Mouse (Mus musculus) embryo, embryonic 11 days (tissue): ENCODE measurements at regions not wholly inside any gene's neighbourhood (a gene's known extent, or its start where the extent isn't known, plus 50 kb on each side); places are given as distances from the start of the nearest gene placed in this dataset.
"Not testable (repeated sequence)": the region's sequence is repeated elsewhere in the genome, so short reads cannot be mapped to it uniquely, and the experiment has no call there.

ENCODE experiments used
- DNase-seq: peaks from one replicate; pipeline ENCODE4 v3.0.0-alpha.2; 2015

GRCm38 (mm10) chr15:34027111-34027510 lies 330.6 kb downstream of the 9430069I07Rik start:
- not testable (repeated sequence) for DNase-seq

DNA sequence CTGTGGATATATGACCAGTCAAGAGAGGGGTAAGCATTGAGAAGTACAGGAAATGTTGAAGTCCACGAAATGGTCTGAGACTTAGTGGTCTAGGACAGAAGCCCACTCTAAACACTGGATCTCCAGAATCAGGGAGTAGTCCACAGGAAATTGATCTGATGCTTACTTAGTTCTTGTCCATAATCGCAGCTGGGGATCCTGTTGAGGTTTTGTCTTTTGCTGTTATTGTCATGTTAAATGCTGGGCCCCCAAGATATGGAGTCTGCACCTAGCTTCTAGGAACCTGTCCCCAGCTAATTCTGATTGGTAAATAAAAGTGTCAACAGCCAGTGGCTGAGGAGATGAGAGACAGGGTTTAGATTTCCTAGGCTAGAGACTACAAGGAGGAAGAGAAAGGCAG lies 332.3 kb downstream of the 9430069I07Rik start:
- no peak for DNase-seq

GRCm38 (mm10) chr15:34021857-34022256 lies 335.8 kb downstream of the 9430069I07Rik start:
- peak; percentile 76 for DNase-seq

DNA sequence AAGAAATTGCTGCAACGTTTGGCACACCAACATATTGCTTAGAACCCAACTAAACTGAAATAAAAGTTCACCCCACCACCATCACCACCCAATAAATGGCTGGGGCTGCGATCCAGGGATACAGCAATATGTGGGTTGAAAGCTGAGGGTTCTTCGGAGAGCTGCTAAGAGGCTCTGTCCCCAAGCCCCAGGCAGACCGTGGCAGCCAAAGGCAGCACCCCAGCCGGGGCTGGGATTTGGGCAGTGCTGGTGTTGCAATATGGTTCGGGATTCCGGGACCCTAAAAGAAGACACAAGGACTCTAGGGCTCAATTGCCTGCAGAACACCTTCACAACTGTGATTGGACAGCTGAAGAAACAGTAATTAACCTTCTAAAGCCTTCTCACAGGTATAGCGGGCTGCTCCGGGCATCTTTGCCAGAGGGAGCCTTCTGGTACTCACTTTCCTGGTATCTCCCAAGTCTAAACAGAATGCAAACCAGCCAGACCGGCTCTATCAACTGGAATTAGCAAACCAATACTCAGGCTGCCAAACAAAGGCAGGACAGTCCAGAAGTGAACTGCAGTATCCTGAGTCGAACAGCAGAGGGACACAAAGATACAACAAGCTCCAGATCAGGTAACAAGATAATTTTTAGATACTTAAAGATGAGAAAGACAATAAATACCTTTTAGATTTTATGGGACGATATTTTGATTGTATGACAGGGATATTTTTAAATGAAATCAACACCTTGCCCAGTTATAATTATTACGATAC lies 341.1 kb downstream of the 9430069I07Rik start:
- peak; percentile 57 for DNase-seq

DNA sequence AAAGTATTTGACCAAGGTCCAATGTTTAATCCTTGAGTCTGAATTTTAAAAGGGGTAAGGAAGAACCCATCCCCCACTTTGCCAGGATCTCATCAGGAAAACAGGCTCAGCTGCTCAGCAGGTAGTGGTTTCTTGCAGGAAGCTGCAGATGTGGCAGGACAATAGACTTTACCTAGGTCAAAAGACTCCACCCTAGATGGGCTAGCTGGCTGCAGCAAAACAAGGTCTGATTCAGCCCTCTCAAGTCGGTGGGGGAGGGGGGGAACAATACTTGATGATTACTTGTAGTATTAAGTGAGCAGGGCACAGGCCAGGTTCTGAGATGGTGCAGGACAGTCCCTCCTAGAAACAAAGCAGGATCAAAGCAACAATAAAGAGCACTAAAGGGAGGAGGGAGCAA lies 349.1 kb downstream of the 9430069I07Rik start:
- DNase-seq, result no peak

GRCm38 (mm10) chr15:33992383-33992782 lies 365.3 kb downstream of the 9430069I07Rik start:
- DNase-seq, result no peak

DNA sequence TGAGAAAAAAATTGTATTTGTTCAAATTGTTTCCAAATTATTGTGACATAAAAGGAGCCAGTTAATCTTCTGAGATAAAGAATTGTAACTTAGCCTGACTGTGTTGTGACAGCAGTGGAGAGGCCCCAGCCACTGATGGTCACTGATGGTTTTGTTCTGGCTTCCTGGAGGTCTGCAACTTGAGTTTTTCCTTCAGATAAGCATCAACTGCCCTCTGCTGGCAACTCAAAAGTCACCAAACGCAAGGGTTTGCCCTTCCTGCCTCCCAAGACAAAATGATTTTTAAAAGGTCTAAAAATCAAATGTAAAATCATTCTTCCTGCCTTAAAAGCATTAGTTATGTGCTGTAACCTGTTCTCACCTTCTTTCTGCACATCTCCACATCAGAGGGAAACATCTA lies 382.6 kb downstream of the 9430069I07Rik start:
- DNase-seq, result peak; percentile 49

- no peak for DNase-seq
These were observed 384.2 kb downstream of the 9430069I07Rik start for GRCm38 (mm10) chr15:33973466-33973865.

- no peak for DNase-seq
These were observed 388.3 kb downstream of the 9430069I07Rik start for GRCm38 (mm10) chr15:33969409-33969808.

GRCm38 (mm10) chr15:33935013-33935664 lies 422.5 kb downstream of the 9430069I07Rik start:
- no peak for DNase-seq

DNA sequence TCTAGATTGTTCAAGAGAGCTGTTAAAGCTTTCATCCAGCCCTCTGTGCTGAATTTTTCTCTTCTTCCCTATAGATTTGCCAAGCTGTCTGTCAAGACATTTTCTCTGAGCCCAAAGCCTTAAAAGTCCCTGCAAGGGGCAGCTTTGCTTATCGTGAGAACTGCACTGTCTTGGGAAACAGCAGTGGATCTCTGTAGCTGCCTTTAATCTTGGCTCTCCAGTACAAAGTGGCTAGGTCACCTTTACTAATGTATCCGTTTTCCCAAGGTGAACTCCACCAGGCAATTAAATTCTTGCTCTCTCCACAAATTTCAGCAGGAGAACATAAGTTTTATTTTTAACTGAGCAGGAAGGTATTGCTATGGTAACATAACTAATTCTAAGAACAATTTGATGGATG lies 431.2 kb downstream of the 9430069I07Rik start:
- DNase-seq, result no peak

- peak; percentile 8 for DNase-seq
These were observed 433.4 kb downstream of the 9430069I07Rik start for GRCm38 (mm10) chr15:33924094-33924890.

DNA sequence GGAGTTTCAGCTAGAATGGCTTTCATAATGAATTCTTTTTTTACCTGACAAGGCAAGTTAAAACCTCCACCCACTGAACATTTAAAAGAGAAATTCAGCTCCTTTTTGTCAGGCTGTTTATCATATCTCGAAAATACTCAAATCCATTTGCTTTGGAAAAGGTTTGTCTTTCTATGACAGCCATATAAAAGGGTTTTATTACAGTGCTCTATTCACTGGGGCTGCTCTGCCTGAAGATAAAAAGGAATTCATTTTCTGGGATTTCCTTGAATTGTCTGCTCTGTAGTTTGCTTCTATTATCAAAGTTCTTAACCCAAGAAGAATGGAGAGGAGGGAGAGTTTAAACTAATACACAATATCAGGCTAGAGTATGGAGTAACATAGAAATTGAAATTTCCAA lies 442.8 kb downstream of the 9430069I07Rik start:
- DNase-seq, result no peak

DNA sequence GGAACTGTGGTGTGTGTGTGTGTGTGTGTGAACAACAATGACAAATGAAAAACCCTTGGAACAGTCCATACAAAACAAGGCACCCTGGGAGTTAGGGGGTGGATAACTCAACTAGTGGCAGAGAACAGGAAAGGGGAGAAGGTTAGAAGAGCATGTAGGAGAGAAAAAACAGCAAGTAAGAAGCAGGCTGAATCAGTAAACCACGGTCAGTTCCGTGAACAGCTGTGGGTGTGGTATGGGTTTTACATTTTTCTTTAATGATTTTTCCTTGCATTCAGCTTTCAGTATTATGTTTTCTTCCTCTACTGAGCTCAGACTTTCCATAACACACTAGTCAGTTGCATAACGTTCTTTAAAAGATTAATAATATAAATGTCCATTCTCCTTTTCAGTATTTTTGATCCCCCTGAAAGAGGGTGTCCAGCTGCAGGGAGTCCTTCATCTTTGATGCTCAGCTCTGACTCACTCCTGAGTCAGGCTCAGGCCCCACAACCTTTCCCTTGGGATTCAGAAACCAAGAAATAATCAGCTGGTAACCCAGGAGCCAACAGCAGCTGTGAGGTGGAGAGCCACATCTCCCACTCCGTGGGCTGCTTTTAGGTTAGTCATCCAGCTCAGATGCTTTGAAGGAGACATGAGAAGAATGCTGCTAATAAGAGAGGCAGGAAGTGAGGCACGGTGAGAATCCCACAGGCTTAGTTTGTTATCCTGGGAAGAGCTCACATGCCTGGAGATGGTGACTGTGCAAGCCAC lies 450.8 kb downstream of the 9430069I07Rik start:
- DNase-seq, result no peak

- no peak for DNase-seq
These were observed 461.6 kb downstream of the 9430069I07Rik start for GRCm38 (mm10) chr15:33896076-33896475.

GRCm38 (mm10) chr15:33890606-33891005 lies 467.1 kb downstream of the 9430069I07Rik start:
- no peak for DNase-seq

- no peak for DNase-seq
These were observed 468.8 kb downstream of the 9430069I07Rik start for GRCm38 (mm10) chr15:33888865-33889368.

DNA sequence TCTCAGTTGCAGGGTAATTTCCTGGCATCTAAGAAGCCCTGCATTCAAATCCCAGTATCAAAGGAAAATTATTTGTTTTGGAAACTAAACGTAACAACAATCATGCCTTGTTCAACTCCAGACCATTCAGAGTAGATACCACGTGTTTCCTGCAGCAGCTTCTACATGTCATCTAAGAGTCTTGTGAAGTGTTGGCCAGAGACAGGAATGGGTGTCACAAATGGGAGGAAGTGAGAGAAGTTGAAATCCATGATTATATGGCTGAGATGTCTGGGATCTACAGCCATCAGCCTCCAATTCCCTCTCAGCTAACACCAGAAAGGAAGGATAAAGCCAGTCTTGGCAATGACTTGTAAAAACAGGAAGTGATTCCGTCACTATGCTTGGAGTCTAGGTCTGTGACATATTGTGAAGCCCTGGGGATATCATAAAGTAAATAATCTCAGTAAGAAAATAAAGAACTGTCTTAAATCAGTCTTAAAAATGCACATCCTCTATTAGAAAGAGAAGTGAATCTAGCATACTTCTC lies 495.4 kb downstream of the 9430069I07Rik start:
- DNase-seq, result no peak

DNA sequence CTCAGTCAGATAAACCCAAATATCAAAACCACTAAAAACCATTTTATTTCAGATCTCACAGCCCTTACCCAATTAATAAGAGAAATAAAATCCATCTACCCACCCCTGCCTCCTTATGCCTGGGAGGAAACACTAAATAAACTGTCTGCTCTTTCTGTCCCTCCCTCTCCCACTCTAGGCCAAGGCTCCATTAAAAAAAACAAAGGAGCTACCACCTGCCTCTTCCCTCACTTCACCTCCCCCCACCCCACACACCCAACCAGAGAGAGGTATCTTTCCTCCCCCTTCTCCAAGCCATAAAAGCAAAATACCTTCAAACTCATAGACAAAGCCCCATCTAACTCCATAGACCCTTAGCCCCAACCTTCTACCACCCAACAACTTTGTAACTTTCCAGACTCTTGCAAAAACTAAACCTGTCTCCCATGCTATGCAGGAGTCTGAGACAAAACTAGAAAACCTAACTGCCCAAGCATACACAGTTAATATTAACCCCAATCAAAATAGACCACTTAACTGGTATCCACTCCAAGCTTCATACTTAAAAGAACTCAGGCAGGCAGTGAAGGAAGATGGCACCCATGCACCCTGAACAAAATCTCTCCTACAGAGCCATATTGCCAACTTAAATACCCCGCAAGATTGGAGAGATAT lies 532.1 kb downstream of the 9430069I07Rik start:
- DNase-seq, result no peak

GRCm38 (mm10) chr15:33824826-33825225 lies 532.8 kb downstream of the 9430069I07Rik start:
- no peak for DNase-seq

DNA sequence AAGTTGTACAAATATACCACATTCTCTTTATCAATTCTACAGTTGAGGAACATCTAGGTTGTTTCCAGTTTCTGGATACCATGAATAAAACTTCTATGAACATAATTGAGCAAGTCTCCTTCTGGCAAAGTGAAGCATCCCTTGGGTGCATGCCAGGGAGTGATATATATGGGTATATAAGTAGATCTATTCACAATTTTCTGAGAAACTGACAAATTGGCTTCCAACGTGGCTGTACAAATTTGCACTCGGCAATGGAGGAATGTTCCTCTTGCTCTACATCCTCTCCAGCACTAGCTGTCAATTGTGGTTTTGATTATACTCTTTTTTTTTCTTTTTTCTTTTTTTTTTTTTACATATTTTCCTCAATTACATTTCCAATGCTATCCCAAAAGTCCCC lies 576.7 kb downstream of the 9430069I07Rik start:
- DNase-seq, result no peak

DNA sequence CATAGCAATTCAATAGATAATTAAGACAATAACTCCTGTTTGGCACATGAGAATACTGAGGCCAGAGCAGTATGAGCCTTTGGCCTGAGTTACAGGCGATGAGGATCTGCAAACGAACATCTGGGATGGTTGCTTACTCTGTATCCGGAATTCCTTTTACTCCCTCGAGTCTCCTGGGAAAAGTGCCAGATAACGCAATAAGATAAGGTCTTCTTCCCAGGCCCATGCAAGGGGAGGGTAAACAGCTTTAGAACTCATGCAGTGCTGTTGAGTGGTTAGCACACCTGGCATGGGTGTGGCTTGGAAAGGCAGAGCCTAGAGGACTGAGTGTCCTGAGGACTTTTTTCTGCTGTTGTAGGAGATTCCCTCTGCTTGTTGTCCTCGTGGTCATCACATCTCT lies 598.2 kb downstream of the 9430069I07Rik start:
- no peak for DNase-seq
